Mouse (Mus musculus) liver, embryonic 14.5 days (tissue): ENCODE measurements at regions not wholly inside any gene's neighbourhood (a gene's known extent, or its start where the extent isn't known, plus 50 kb on each side); places are given as distances from the start of the nearest gene placed in this dataset.

Experiments used
- CTCF ChIP-seq: IDR thresholded peaks from 2 replicates; pipeline ENCODE4 v1.5.1; 2016; ENCODE audit warnings: antibody characterized with exemption, low read depth, control low read depth
- EP300 ChIP-seq: IDR thresholded peaks from 2 replicates; pipeline ENCODE4 v1.6.1; 2016; ENCODE audit warnings: antibody characterized with exemption, low read depth

DNA sequence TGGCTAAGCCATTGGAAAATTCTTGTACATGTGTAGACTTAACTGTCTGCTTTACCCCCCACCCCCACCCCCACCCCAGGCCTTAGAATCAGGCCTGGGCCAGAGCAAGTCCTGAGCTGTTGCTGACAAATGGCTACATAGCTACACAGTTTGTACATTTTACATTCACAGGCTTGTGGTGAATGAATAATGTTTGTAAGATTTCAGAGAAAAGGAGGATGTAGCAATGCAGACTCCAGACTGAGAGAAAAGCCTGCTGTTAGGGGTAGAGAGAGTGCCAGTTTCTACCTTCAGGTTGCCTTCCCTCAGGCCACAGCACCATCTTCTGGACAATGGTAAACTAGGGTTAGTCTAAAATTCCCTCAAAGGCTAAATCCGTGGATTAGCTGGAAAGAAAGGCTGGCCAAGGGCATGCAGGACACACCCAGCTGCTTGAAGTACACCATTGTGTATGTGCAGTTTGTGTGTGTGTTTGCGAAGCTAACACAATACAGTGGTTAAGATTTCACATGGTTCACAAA, 94.5 kb upstream of the Zfp706 start:
- TF ChIP-seq CTCF (0 out of 2 replicates have a peak, but pooled peaks have one; percentile 20), EP300 (no peak)
